Mouse (Mus musculus) thymus, postnatal 0 days (tissue): ENCODE results near the gene Celsr1. TPM values are rescaled to one million over a fixed set of nuclear protein-coding genes. Genes with fewer than 3 reads are reported as not detected.
A peak's percentile ranks its signal among the peaks of the same experiment; 100 is the strongest.

Source experiments
- DNase-seq: peaks from one replicate; pipeline ENCODE4 v3.0.0-alpha.2; 2015; ENCODE audit warnings: low spot score
- polyA plus RNA-seq: library from polyadenylated mRNA; unstranded; fragments of >200 nt; fragmentation: Nextera tagmentation; extraction: Ambion mirVana; gene quantifications from 2 replicates; pipeline ENCODE4 v1.2.1, GENCODE M21; 2015

Gene Celsr1
- polyA plus RNA-seq, 1 experiment from 2014 or later: 3.6 TPM

GRCm38 (mm10) chr15:85963279-85963840 is 70.2 kb downstream of the Celsr1 start:
- no peak for DNase-seq

- no peak for DNase-seq
Measured at GRCm38 (mm10) chr15:85962691-85963090, 70.9 kb downstream of the Celsr1 start.

- DNase-seq: no peak
Measured at GRCm38 (mm10) chr15:85961651-85962050, 71.9 kb downstream of the Celsr1 start.

GRCm38 (mm10) chr15:85961131-85961530 is 72.4 kb downstream of the Celsr1 start:
- DNase-seq: peak; percentile 61

- DNase-seq: peak; percentile 82
Measured at GRCm38 (mm10) chr15:85956202-85956601, 77.4 kb downstream of the Celsr1 start.

- no peak for DNase-seq
Measured at GRCm38 (mm10) chr15:85953458-85953857, 80.1 kb downstream of the Celsr1 start.

- DNase-seq: no peak
Measured at GRCm38 (mm10) chr15:85949421-85950164, 84.0 kb downstream of the Celsr1 start.

- DNase-seq: no peak
Measured at GRCm38 (mm10) chr15:85947967-85948366, 85.6 kb downstream of the Celsr1 start.

GRCm38 (mm10) chr15:85947541-85947940 is 86.0 kb downstream of the Celsr1 start:
- peak; percentile 19 for DNase-seq

- no peak for DNase-seq
Measured at GRCm38 (mm10) chr15:85935627-85936049, 97.9 kb downstream of the Celsr1 start.

- peak; percentile 28 for DNase-seq
Measured at GRCm38 (mm10) chr15:85928161-85928560, 105.4 kb downstream of the Celsr1 start.

- DNase-seq: no peak
Measured at GRCm38 (mm10) chr15:85921855-85922254, 111.7 kb downstream of the Celsr1 start.

GRCm38 (mm10) chr15:85919892-85920248 is 113.7 kb downstream of the Celsr1 start:
- no peak for DNase-seq

- DNase-seq: no peak
Measured at GRCm38 (mm10) chr15:85919191-85919891, 114.2 kb downstream of the Celsr1 start.

- DNase-seq: peak; percentile 84
Measured at GRCm38 (mm10) chr15:85913605-85914004, 120.0 kb downstream of the Celsr1 start.

GRCm38 (mm10) chr15:85909931-85910330 is 123.6 kb downstream of the Celsr1 start:
- no peak for DNase-seq

GRCm38 (mm10) chr15:85909492-85909829 is 124.1 kb downstream of the Celsr1 start:
- DNase-seq: no peak

GRCm38 (mm10) chr15:85908660-85909491 is 124.7 kb downstream of the Celsr1 start:
- DNase-seq: no peak

- no peak for DNase-seq
Measured at GRCm38 (mm10) chr15:85903826-85904225, 129.8 kb downstream of the Celsr1 start.

- DNase-seq: no peak
Measured at GRCm38 (mm10) chr15:85902505-85902904, 131.1 kb downstream of the Celsr1 start.

- no peak for DNase-seq
Measured at GRCm38 (mm10) chr15:85900801-85901200, 132.8 kb downstream of the Celsr1 start.

- no peak for DNase-seq
Measured at GRCm38 (mm10) chr15:85900318-85900717, 133.3 kb downstream of the Celsr1 start.
